Mouse (Mus musculus): ENCODE measurements around the gene Ccdc51.
"Not testable (repeated sequence)": the region's sequence is repeated elsewhere in the genome, so short reads cannot be mapped to it uniquely, and the experiment has no call there.

Ccdc51 gene

DNA sequence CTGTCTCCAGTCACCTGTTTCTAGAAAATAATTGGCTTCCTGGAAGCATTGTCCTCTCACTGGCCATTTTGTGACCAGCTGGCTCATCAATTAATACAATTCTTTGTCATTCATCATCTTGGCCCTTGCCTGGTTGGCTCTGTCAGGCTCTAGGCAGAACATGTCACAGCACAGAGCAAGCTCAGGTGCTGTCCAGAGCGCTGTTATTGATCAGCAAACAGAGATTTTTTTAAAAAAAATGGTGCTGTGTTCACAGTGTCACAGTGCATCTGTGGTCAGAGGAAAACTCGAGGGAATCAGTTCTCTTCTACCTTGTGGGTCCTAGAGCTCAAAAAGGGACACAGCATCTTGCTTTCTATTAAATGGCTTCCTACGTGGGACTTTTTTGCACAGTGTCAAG lies 43.2 kb downstream of the Ccdc51 start:
- no peak for DNase-seq

DNA sequence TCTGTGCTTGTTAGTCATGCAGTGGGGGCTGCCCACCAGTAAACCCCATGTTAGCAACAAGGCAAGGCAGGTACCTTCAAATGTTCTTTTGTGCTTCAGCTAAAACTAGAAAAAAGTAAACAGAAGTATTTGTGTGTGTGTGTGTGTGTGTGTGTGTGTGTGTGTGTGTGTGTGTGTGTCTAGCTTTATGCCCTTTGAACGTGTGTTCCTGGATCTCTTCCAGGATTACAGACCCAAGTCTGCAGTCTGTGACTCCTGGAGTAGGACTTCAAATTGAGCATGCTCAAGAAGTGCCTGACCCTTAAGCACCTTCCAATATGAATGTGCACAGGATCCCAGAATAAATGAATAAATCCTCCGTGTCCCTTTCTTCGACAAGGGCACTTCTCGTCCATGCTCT lies 44.8 kb downstream of the Ccdc51 start:
- no peak for DNase-seq

DNA sequence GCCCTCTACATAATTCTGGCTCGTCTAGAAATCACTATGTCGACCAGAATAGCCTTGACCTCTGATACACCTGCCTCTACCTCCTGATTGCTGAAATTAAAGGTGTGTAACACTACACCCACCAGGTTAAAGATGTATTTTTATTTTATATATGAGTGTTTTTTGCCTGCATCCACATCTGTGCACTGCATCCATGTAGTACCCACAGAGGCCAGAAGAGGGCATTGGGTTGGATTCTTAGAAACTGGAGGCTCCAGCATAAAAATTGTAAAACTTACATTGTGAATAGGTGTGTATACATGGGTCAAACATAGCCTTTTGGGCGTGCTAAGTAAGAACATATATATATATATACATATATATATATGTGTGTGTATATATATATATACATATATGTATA lies 45.9 kb downstream of the Ccdc51 start:
- no peak for DNase-seq

GRCm38 (mm10) chr9:109130076-109130475 lies 47.8 kb downstream of the Ccdc51 start:
- no peak for DNase-seq

GRCm38 (mm10) chr9:109140414-109140813 lies 58.1 kb downstream of the Ccdc51 start:
- DNase-seq: not testable (repeated sequence)

Measured in thymus, postnatal 36 days (tissue).